Mouse (Mus musculus) ES-E14 (cell line): Measurements from ENCODE around the gene Sh2d4b. TPM values are rescaled to one million over a fixed set of nuclear protein-coding genes. Genes with fewer than 3 reads are reported as not detected.

ENCODE experiments used
- DNase-seq: peaks from one replicate; pipeline ENCODE4 v3.0.0-alpha.2; 2013; ENCODE audit warnings: low read depth, low spot score
- H3K27ac ChIP-seq: 2 replicates; pipeline ENCODE4 v1.5.1; 2012; ENCODE audit warnings: low read depth, mild to moderate bottlenecking, low read length, moderate library complexity, mixed read lengths; ENCODE audit not compliant: poor library complexity, insufficient read depth, severe bottlenecking
- H3K36me3 ChIP-seq: 2 replicates; pipeline ENCODE4 v1.6.1; 2012; ENCODE audit warnings: mild to moderate bottlenecking, low read length, moderate library complexity, mixed read lengths; ENCODE audit not compliant: control insufficient read depth, poor library complexity, insufficient read depth, severe bottlenecking
- H3K4me1 ChIP-seq, 2 experiments: fragments of 150-350 bp in 1 of 2; sonication (generic) in 1 of 2; 2 replicates each; pipeline ENCODE4 v1.6.1; 2012; ENCODE audit warnings: low read length in 2 of 2, mild to moderate bottlenecking in 1 of 2, mixed read lengths in 1 of 2; ENCODE audit not compliant: control insufficient read depth in 2 of 2, insufficient read depth in 2 of 2, poor library complexity in 1 of 2
- H3K4me3 ChIP-seq, 2 experiments: fragments of 150-350 bp in 1 of 2; sonication (generic) in 1 of 2; 2 replicates each; pipeline ENCODE4 v1.5.1; 2012; ENCODE audit warnings: low read length in 2 of 2, low read depth in 1 of 2, mild to moderate bottlenecking in 1 of 2, mixed read lengths in 1 of 2; ENCODE audit not compliant: insufficient read depth in 1 of 2, poor library complexity in 1 of 2, severe bottlenecking in 1 of 2
- H3K9ac ChIP-seq: 2 replicates; pipeline ENCODE4 v1.6.1; 2012; ENCODE audit warnings: low read depth, mild to moderate bottlenecking, low read length, mixed read lengths; ENCODE audit not compliant: poor library complexity, insufficient read depth, severe bottlenecking
- H3K9me3 ChIP-seq: fragments of 150-350 bp; sonication (generic); 2 replicates; pipeline ENCODE4 v1.6.1; 2012; ENCODE audit warnings: low read depth, mild to moderate bottlenecking, low read length; ENCODE audit not compliant: control insufficient read depth, insufficient read depth
- CHD2 ChIP-seq: IDR thresholded peaks from 2 replicates; pipeline ENCODE4 v1.6.1; 2014; ENCODE audit warnings: mild to moderate bottlenecking, low read depth, low read length, inconsistent platforms
- HCFC1 ChIP-seq: IDR thresholded peaks from 2 replicates; pipeline ENCODE4 v1.6.1; 2012; ENCODE audit warnings: low read length, inconsistent platforms, borderline replicate concordance; ENCODE audit not compliant: insufficient read depth
- MAFK ChIP-seq: IDR thresholded peaks from 2 replicates; pipeline ENCODE4 v1.6.1; 2014; ENCODE audit warnings: mild to moderate bottlenecking, low read depth, low read length, inconsistent platforms; ENCODE audit not compliant: insufficient read depth
- ZC3H11A ChIP-seq: IDR thresholded peaks from 2 replicates; pipeline ENCODE4 v1.6.1; 2012; ENCODE audit warnings: low read depth, mild to moderate bottlenecking, inconsistent platforms, low read length, borderline replicate concordance
- ZNF384 ChIP-seq: IDR thresholded peaks from 2 replicates; pipeline ENCODE4 v1.6.1; 2012; ENCODE audit warnings: low read depth, low read length, inconsistent platforms
- in situ Hi-C, 2 experiments: fragments of 600-800 bp; cut with MboI; formaldehyde crosslinking; loops; one replicate each; pipeline ENCODE4 v1.15.1; 2025; ENCODE audit warnings: low sequenced_read_pairs in 2 of 2, inconsistent platforms in 1 of 2; ENCODE audit not compliant: unreplicated experiment in 2 of 2
- total RNA-seq: library from RNA; depleted of rRNA; stranded (reverse); fragments of 300-350 nt; gene quantifications from 2 replicates; pipeline ENCODE4 v1.2.3, GENCODE M21; 2012

Gene Sh2d4b
- total RNA-seq, 1 experiment: 2.5 TPM

GRCm38 (mm10) chr14:40935054-40935453, 42.0 kb upstream of the Sh2d4b start:
- no peak for DNase-seq
- H3K9ac ChIP-seq: no peak overlapping the region
- in situ Hi-C loops: no loop called here
- H3K4me3 ChIP-seq: no peak overlapping the region
- no peak for TF ChIP-seq ZNF384
- TF ChIP-seq ZC3H11A: no peak
- peaks cover 0 to 10% of the 10 kb centered on the region in 2 experiments; a peak in 2 of 4 replicates for H3K4me1 ChIP-seq
- peaks cover 2% of the 10 kb centered on the region; the same call in 1 of the 2 replicates for H3K36me3 ChIP-seq
- H3K9me3 ChIP-seq: no peaks in the 10 kb centered on the region
- H3K27ac ChIP-seq: no peak overlapping the region

- Histone ChIP-seq H3K4me3 (no peak overlapping the region), H3K4me1 (peaks cover 0 to 10% of the 10 kb centered on the region in 2 experiments; a peak in 2 of 4 replicates), H3K27ac (no peak overlapping the region), H3K9ac (no peak overlapping the region), H3K36me3 (peaks cover 2% of the 10 kb centered on the region; the same call in 1 of the 2 replicates), H3K9me3 (no peaks in the 10 kb centered on the region)
- TF ChIP-seq ZC3H11A (no peak), MAFK (no peak), ZNF384 (no peak)
- DNase-seq: no peak
- in situ Hi-C loops: no loop called here
Measured at GRCm38 (mm10) chr14:40933328-40933727, 40.3 kb upstream of the Sh2d4b start.

GRCm38 (mm10) chr14:40932225-40932624, 39.2 kb upstream of the Sh2d4b start:
- peaks cover 2% of the 10 kb centered on the region; the same call in 1 of the 2 replicates for H3K36me3 ChIP-seq
- H3K4me1 ChIP-seq: peaks cover 0 to 8% of the 10 kb centered on the region in 2 experiments; a peak in 2 of 4 replicates
- DNase-seq: no peak
- no peaks in the 10 kb centered on the region for H3K9me3 ChIP-seq
- H3K4me3 ChIP-seq: no peak overlapping the region
- in situ Hi-C loops: no loop called here
- TF ChIP-seq ZNF384: no peak
- TF ChIP-seq MAFK: no peak
- TF ChIP-seq HCFC1: no peak
- no peak for TF ChIP-seq CHD2
- TF ChIP-seq ZC3H11A: no peak
- H3K27ac ChIP-seq: no peak overlapping the region
- no peak overlapping the region for H3K9ac ChIP-seq

GRCm38 (mm10) chr14:40931115-40931829, 38.2 kb upstream of the Sh2d4b start:
- Histone ChIP-seq H3K4me3 (no peak overlapping the region), H3K27ac (no peak overlapping the region), H3K4me1 (peaks cover 0 to 11% of the 10 kb centered on the region in 2 experiments; a peak in 2 of 4 replicates), H3K9me3 (no peaks in the 10 kb centered on the region), H3K9ac (no peak overlapping the region), H3K36me3 (peaks cover 2% of the 10 kb centered on the region; the same call in 1 of the 2 replicates)
- in situ Hi-C loops: no loop called here
- no peak for DNase-seq
- no peak for TF ChIP-seq MAFK
- TF ChIP-seq HCFC1: no peak
- TF ChIP-seq ZC3H11A: no peak
- TF ChIP-seq ZNF384: no peak

- Histone ChIP-seq H3K27ac (no peak overlapping the region), H3K4me1 (peaks cover 0 to 3% of the 10 kb centered on the region in 2 experiments; a peak in 1 of 4 replicates), H3K4me3 (no peak overlapping the region), H3K9me3 (no peaks in the 10 kb centered on the region), H3K36me3 (peaks cover 2% of the 10 kb centered on the region; the same call in 1 of the 2 replicates), H3K9ac (no peak overlapping the region)
- in situ Hi-C loops: loop anchor here in 1 of 2 experiments (5.0 kb wide), 1 partner anchor 37 kb away; the partner anchor contains the start of gene Tspan14
- no peak for DNase-seq
- TF ChIP-seq ZNF384 (no peak), CHD2 (no peak), HCFC1 (no peak), ZC3H11A (no peak), MAFK (no peak)
Measured at GRCm38 (mm10) chr14:40929943-40930342, 36.9 kb upstream of the Sh2d4b start.
